Mouse (Mus musculus) ES-E14 (cell line): ENCODE data around the gene Tubal3. TPM values are rescaled to one million over a fixed set of nuclear protein-coding genes. Genes with fewer than 3 reads are reported as not detected.
A peak's percentile ranks its signal among the peaks of the same experiment; 100 is the strongest.

Experiments
- DNase-seq: peaks from one replicate; pipeline ENCODE4 v3.0.0-alpha.2; 2013; ENCODE audit warnings: low read depth, low spot score
- H3K27ac ChIP-seq: 2 replicates; pipeline ENCODE4 v1.5.1; 2012; ENCODE audit warnings: low read depth, mild to moderate bottlenecking, low read length, moderate library complexity, mixed read lengths; ENCODE audit not compliant: poor library complexity, insufficient read depth, severe bottlenecking
- H3K36me3 ChIP-seq: 2 replicates; pipeline ENCODE4 v1.6.1; 2012; ENCODE audit warnings: mild to moderate bottlenecking, low read length, moderate library complexity, mixed read lengths; ENCODE audit not compliant: control insufficient read depth, poor library complexity, insufficient read depth, severe bottlenecking
- H3K4me1 ChIP-seq, 2 experiments: fragments of 150-350 bp in 1 of 2; sonication (generic) in 1 of 2; 2 replicates each; pipeline ENCODE4 v1.6.1; 2012; ENCODE audit warnings: low read length in 2 of 2, mild to moderate bottlenecking in 1 of 2, mixed read lengths in 1 of 2; ENCODE audit not compliant: control insufficient read depth in 2 of 2, insufficient read depth in 2 of 2, poor library complexity in 1 of 2
- H3K4me3 ChIP-seq, 2 experiments: fragments of 150-350 bp in 1 of 2; sonication (generic) in 1 of 2; 2 replicates each; pipeline ENCODE4 v1.5.1; 2012; ENCODE audit warnings: low read length in 2 of 2, low read depth in 1 of 2, mild to moderate bottlenecking in 1 of 2, mixed read lengths in 1 of 2; ENCODE audit not compliant: insufficient read depth in 1 of 2, poor library complexity in 1 of 2, severe bottlenecking in 1 of 2
- H3K9ac ChIP-seq: 2 replicates; pipeline ENCODE4 v1.6.1; 2012; ENCODE audit warnings: low read depth, mild to moderate bottlenecking, low read length, mixed read lengths; ENCODE audit not compliant: poor library complexity, insufficient read depth, severe bottlenecking
- H3K9me3 ChIP-seq: fragments of 150-350 bp; sonication (generic); 2 replicates; pipeline ENCODE4 v1.6.1; 2012; ENCODE audit warnings: low read depth, mild to moderate bottlenecking, low read length; ENCODE audit not compliant: control insufficient read depth, insufficient read depth
- CHD2 ChIP-seq: IDR thresholded peaks from 2 replicates; pipeline ENCODE4 v1.6.1; 2014; ENCODE audit warnings: mild to moderate bottlenecking, low read depth, low read length, inconsistent platforms
- HCFC1 ChIP-seq: IDR thresholded peaks from 2 replicates; pipeline ENCODE4 v1.6.1; 2012; ENCODE audit warnings: low read length, inconsistent platforms, borderline replicate concordance; ENCODE audit not compliant: insufficient read depth
- MAFK ChIP-seq: IDR thresholded peaks from 2 replicates; pipeline ENCODE4 v1.6.1; 2014; ENCODE audit warnings: mild to moderate bottlenecking, low read depth, low read length, inconsistent platforms; ENCODE audit not compliant: insufficient read depth
- ZC3H11A ChIP-seq: IDR thresholded peaks from 2 replicates; pipeline ENCODE4 v1.6.1; 2012; ENCODE audit warnings: low read depth, mild to moderate bottlenecking, inconsistent platforms, low read length, borderline replicate concordance
- ZNF384 ChIP-seq: IDR thresholded peaks from 2 replicates; pipeline ENCODE4 v1.6.1; 2012; ENCODE audit warnings: low read depth, low read length, inconsistent platforms
- in situ Hi-C, 2 experiments: fragments of 600-800 bp; cut with MboI; formaldehyde crosslinking; loops; one replicate each; pipeline ENCODE4 v1.15.1; 2025; ENCODE audit warnings: low sequenced_read_pairs in 2 of 2, inconsistent platforms in 1 of 2; ENCODE audit not compliant: unreplicated experiment in 2 of 2
- total RNA-seq: library from RNA; depleted of rRNA; stranded (reverse); fragments of 300-350 nt; gene quantifications from 2 replicates; pipeline ENCODE4 v1.2.3, GENCODE M21; 2012; rRNA removed

The Tubal3 gene
- not detected in 2 replicates for total RNA-seq

- Histone ChIP-seq H3K4me3 (peak within 1 kb of the TSS; percentile 86 to 99), H3K4me1 (peaks cover 0 to 1% of the 10 kb centered on the region in 2 experiments; a peak in 1 of 4 replicates), H3K9me3 (no peaks in the 10 kb centered on the region), H3K27ac (peak within 1 kb of the TSS; percentile 55; the same call in 1 of the 2 replicates), H3K9ac (peak within 1 kb of the TSS; percentile 98), H3K36me3 (no peaks in the 10 kb centered on the region; the same call in 1 of the 2 replicates)
- in situ Hi-C loops = no loop called here
- peak; percentile 83 for DNase-seq
- TF ChIP-seq HCFC1 = no peak
- no peak for TF ChIP-seq ZNF384
- TF ChIP-seq ZC3H11A = no peak
- TF ChIP-seq MAFK = no peak
- TF ChIP-seq CHD2 = no peak; the same call in 1 of the 2 replicates
Observed at GRCm38 (mm10) chr13:3917571-3918311, at the start of gene Tubal3, which contains the start of gene Net1. Gene Tubal3, plus strand, starts transcription at chr13:3918274. Gene Net1, minus strand, starts transcription at chr13:3918220.

- no peak for DNase-seq
- H3K9ac ChIP-seq = no peak overlapping the region
- in situ Hi-C loops = no loop called here
- TF ChIP-seq ZC3H11A (no peak), ZNF384 (no peak), HCFC1 (no peak), MAFK (no peak), CHD2 (no peak)
- H3K9me3 ChIP-seq = no peaks in the 10 kb centered on the region
- H3K27ac ChIP-seq = no peak overlapping the region
- H3K36me3 ChIP-seq = no peaks in the 10 kb centered on the region
- no peak overlapping the region for H3K4me3 ChIP-seq
- H3K4me1 ChIP-seq = peaks cover 0 to 8% of the 10 kb centered on the region in 2 experiments; a peak in 1 of 4 replicates
Observed at GRCm38 (mm10) chr13:3869901-3870300, 48.2 kb upstream of the Tubal3 start.

GRCm38 (mm10) chr13:3872832-3873231 is 45.2 kb upstream of the Tubal3 start:
- Histone ChIP-seq H3K36me3 (no peaks in the 10 kb centered on the region), H3K27ac (no peak overlapping the region), H3K4me1 (no peaks in the 10 kb centered on the region), H3K9me3 (no peaks in the 10 kb centered on the region), H3K9ac (no peak overlapping the region), H3K4me3 (no peak overlapping the region)
- no peak for DNase-seq
- no peak for TF ChIP-seq MAFK
- no peak for TF ChIP-seq CHD2
- no peak for TF ChIP-seq HCFC1
- TF ChIP-seq ZNF384 = no peak
- no peak for TF ChIP-seq ZC3H11A
- in situ Hi-C loops = no loop called here

- no peak overlapping the region for H3K9ac ChIP-seq
- no peak overlapping the region for H3K27ac ChIP-seq
- in situ Hi-C loops = loop anchor here in 1 of 2 experiments (25.0 kb wide), 1 partner anchor 214 kb away; no protein-coding TSS in a partner anchor
- no peak for DNase-seq
- no peak for TF ChIP-seq HCFC1
- no peak for TF ChIP-seq MAFK
- no peak for TF ChIP-seq ZC3H11A
- TF ChIP-seq ZNF384 = no peak
- no peak for TF ChIP-seq CHD2
- no peaks in the 10 kb centered on the region for H3K9me3 ChIP-seq
- H3K36me3 ChIP-seq = no peaks in the 10 kb centered on the region
- H3K4me3 ChIP-seq = no peak overlapping the region
- no peaks in the 10 kb centered on the region for H3K4me1 ChIP-seq
Observed at GRCm38 (mm10) chr13:3876448-3876847, 41.6 kb upstream of the Tubal3 start.
